Mouse (Mus musculus) urinary bladder, postnatal 14 days (tissue): Measurements from ENCODE around the gene 1600014C23Rik.

Experiments
- DNase-seq: peaks from one replicate; pipeline ENCODE4 v3.0.0; 2021; ENCODE audit warnings: low spot score

The 1600014C23Rik gene

GRCm38 (mm10) chr17:45689120-45689519 is 44.5 kb downstream of the 1600014C23Rik start:
- peak; percentile 68 for DNase-seq

DNA sequence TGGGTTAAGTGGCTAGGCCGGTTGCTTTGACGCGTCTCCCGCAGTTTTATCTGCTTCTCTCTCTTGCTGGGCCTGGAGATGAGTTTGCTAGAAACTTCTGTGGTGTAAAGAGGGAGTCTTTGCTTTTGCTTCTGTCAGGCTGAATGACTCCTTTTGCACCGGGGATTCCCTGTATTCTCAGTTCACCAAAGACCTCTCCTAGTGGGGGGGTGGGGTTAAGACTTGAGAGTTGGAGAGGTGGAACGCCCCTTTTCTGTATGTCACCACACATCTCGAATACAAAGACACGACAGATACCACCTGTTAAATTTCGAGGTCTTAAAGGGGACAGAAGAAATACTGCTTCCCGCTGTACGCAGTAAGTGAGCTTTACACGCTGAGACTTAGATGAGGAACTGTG is 46.9 kb downstream of the 1600014C23Rik start, which contains the start of gene Tmem63b:
Gene Tmem63b, minus strand, starts transcription at position 190 of the 400 bp plus-strand sequence.
- no peak for DNase-seq

GRCm38 (mm10) chr17:45686093-45686619 is 47.5 kb downstream of the 1600014C23Rik start, which contains the start of gene Mrpl14:
TSS of gene Mrpl14 (plus strand) at chr17:45686322.
- peak; percentile 93 for DNase-seq

DNA sequence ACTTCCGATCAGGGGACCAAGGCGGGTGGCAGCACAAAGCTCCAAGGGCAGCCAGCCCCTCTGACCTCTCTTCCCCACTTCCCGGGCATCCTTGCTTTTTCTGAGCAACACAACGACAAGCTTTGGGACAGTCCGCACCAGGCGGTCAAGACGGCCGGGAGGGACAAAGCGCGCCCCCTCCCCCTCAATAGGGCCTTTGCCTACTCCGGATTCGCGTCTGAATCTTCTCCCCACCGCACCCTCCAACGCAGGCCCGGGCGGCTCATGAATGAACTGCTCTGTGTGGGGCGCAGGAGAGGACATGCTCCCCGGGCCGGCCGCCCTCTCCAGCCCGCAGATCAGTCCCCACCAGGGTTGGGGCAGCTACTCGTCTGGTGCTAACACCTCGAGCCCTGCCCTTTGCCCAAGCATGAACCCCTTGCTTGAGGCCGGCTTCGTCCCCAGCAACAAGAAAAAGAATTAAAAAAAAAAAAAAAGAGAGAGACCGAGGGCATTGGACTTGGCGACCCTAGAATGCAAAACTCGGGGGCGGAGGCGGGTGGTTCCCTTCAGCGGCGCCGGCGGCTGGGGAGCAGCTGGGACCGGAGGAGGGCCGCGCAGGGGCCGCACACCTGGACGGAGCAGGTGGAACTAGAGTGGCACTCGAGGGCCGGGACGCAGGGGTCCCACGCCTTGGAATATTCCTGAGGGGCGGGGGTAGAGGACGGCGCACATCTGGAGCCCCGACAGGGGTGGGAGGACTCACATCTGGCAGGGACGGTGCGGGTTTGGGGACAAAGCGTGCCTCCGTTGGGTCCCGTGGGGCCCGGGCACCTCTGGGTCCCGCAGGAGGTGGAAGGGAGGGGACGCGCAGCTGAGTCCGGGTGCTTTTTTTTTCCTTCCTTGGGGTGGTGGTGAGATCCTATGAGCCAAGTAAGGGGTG is 48.2 kb downstream of the 1600014C23Rik start:
- peak; percentile 45 for DNase-seq

GRCm38 (mm10) chr17:45684667-45685131 is 48.9 kb downstream of the 1600014C23Rik start:
- DNase-seq: peak; percentile 67
